Mouse (Mus musculus) heart, embryonic 15.5 days (tissue): Measurements from ENCODE around the gene Ppp1r9b. TPM values are rescaled to one million over a fixed set of nuclear protein-coding genes. Genes with fewer than 3 reads are reported as not detected.

Source experiments
- ATAC-seq: fragments of 200-750 bp; cut with Nextera tagmentation; replicated peaks from 2 replicates; pipeline ENCODE4 v1.8.0; 2017; ENCODE audit warnings: low read depth, moderate TSS enrichment; ENCODE audit not compliant: insufficient number of reproducible peaks, insufficient read depth, low FRiP score
- H3K27ac ChIP-seq: fragments of 300-500 bp; sonication (generic); 2 replicates; pipeline ENCODE4 v1.5.1; 2015; ENCODE audit warnings: mild to moderate bottlenecking, inconsistent platforms
- H3K27me3 ChIP-seq: fragments of 300-500 bp; sonication (generic); 2 replicates; pipeline ENCODE4 v1.6.1; 2015; ENCODE audit warnings: inconsistent platforms
- H3K36me3 ChIP-seq: fragments of 300-500 bp; sonication (generic); 2 replicates; pipeline ENCODE4 v1.6.1; 2015; ENCODE audit warnings: mild to moderate bottlenecking, inconsistent platforms
- H3K4me1 ChIP-seq: fragments of 300-500 bp; sonication (generic); replicated peaks from 2 replicates; pipeline ENCODE4 v1.6.1; 2015; ENCODE audit warnings: inconsistent platforms
- H3K4me2 ChIP-seq: fragments of 300-500 bp; sonication (generic); 2 replicates; pipeline ENCODE4 v1.6.1; 2015; ENCODE audit warnings: inconsistent platforms, mild to moderate bottlenecking, moderate library complexity
- H3K4me3 ChIP-seq: fragments of 300-500 bp; sonication (generic); 2 replicates; pipeline ENCODE4 v1.5.1; 2015; ENCODE audit warnings: mild to moderate bottlenecking, inconsistent platforms
- H3K9ac ChIP-seq: fragments of 300-500 bp; sonication (generic); 2 replicates; pipeline ENCODE4 v1.6.1; 2015; ENCODE audit warnings: mild to moderate bottlenecking, inconsistent platforms
- H3K9me3 ChIP-seq: fragments of 300-500 bp; sonication (generic); replicated peaks from 2 replicates; pipeline ENCODE4 v1.6.1; 2016; ENCODE audit warnings: inconsistent platforms
- WGBS: fragments of 180-500 bp; shearing (Covaris S2); methylation state at CpG from one replicate; pipeline ENCODE4 v1.1.7; 2015; ENCODE audit warnings: mixed read lengths; 5-methylcytosine and 5-hydroxymethylcytosine counted together
- polyA plus RNA-seq: library from polyadenylated mRNA; unstranded; fragments of >200 nt; fragmentation: Nextera tagmentation; extraction: Ambion mirVana; gene quantifications from 2 replicates; pipeline ENCODE4 v1.2.1, GENCODE M21; 2015

The Ppp1r9b gene
- polyA plus RNA-seq, 1 experiment from 2014 or later = 5.0 TPM

- H3K27ac ChIP-seq = peak within 1 kb of the TSS; percentile 67
- H3K27me3 ChIP-seq = no peaks in the 10 kb centered on the region
- H3K36me3 ChIP-seq = no peaks in the 10 kb centered on the region
- no peak within 1 kb of the TSS for H3K4me2 ChIP-seq
- no peak within 1 kb of the TSS for H3K4me3 ChIP-seq
- H3K9me3 ChIP-seq = no peaks in the 10 kb centered on the region
- peaks cover 69% of the 10 kb centered on the region for H3K4me1 ChIP-seq
- H3K9ac ChIP-seq = 0 out of 2 replicates have a peak within 1 kb of the TSS, but pooled peaks have one; percentile 20
- no peak for ATAC-seq
- 39% methylated on average over 5 of the region's 5 CpGs for WGBS
Measured at GRCm38 (mm10) chr11:94976199-94976598, 14.6 kb upstream of the Ppp1r9b start, which contains the start of gene Sgca. Sgca (minus strand) TSS chr11:94976327.

GRCm38 (mm10) chr11:94978178-94978915 lies 12.5 kb upstream of the Ppp1r9b start:
- H3K4me1 ChIP-seq = peaks cover 57% of the 10 kb centered on the region
- H3K4me3 ChIP-seq = peak overlapping the region; percentile 32
- H3K9me3 ChIP-seq = no peaks in the 10 kb centered on the region
- H3K27ac ChIP-seq = peak overlapping the region; percentile 51; the same call in 1 of the 2 replicates
- peak overlapping the region; percentile 58 for H3K4me2 ChIP-seq
- H3K27me3 ChIP-seq = no peaks in the 10 kb centered on the region
- 39% methylated on average over 9 of the region's 9 CpGs for WGBS
- H3K9ac ChIP-seq = no peak overlapping the region; the same call in 1 of the 2 replicates
- no peaks in the 10 kb centered on the region for H3K36me3 ChIP-seq
- no peak for ATAC-seq

DNA sequence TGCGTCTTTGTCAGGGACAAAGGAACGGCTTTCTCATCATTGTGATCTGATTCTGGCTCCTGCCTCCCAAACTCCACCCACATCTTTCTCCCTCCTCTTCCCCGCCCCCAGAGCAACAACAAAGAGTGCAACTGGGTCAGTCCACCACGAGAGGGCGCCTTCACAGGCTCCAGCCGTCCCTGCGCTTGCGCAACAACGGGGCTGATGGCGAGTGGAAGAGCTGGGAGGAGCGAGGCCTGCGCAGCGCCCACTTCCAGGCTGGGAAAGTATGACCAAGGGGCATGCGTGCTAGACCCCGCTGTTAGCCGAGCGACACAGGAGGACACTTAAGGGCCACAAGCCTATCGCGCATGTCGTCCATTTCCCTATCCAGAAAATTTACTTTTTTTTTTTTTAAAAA lies 11.9 kb upstream of the Ppp1r9b start:
- peaks cover 51% of the 10 kb centered on the region for H3K4me1 ChIP-seq
- no peaks in the 10 kb centered on the region for H3K9me3 ChIP-seq
- 0% methylated on average over 20 of the region's 20 CpGs for WGBS
- peak; percentile 92 for ATAC-seq
- no peaks in the 10 kb centered on the region for H3K27me3 ChIP-seq
- H3K4me3 ChIP-seq = peak overlapping the region; percentile 32
- peak overlapping the region; percentile 14; the same call in 1 of the 2 replicates for H3K27ac ChIP-seq
- no peak overlapping the region; the same call in 1 of the 2 replicates for H3K9ac ChIP-seq
- peak overlapping the region; percentile 58 for H3K4me2 ChIP-seq
- H3K36me3 ChIP-seq = no peaks in the 10 kb centered on the region

DNA sequence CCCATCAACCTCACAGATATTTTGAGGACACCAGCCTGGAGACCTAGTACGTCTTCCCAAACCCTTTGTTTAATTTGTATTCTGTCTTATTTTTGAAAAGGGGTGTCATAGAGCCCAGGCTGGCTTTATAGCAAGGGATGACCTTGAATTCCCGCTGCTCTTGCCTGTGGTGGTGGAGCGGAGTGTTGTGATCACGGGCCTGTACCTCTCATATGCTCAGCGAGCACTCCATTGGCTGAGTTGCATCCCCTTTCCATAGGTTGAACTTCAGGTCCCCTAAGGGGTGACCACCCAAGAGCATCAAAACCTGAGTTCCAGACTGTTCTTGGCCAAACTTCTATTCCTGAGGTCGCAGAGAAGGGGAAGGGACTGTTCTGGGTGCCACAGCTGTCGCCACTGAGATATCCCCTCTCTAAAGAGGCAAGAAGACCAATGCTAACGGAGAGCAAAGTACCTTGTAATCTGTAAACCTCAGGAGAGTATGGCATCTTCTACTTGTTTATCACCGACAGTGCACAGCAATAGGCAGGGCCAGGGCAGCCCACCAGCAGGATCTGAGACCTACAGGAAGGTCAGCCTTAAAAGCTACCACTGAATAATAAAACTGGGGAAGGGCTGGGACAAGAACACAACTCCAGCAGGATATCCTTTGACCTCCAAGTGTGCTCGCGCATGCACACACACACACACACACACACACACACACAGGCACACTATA lies 11.2 kb upstream of the Ppp1r9b start:
- Histone ChIP-seq H3K36me3 (no peaks in the 10 kb centered on the region), H3K27me3 (no peaks in the 10 kb centered on the region), H3K27ac (peak overlapping the region; percentile 14; the same call in 1 of the 2 replicates), H3K4me1 (peaks cover 45% of the 10 kb centered on the region), H3K4me2 (peak overlapping the region; percentile 58), H3K9me3 (no peaks in the 10 kb centered on the region), H3K9ac (no peak overlapping the region), H3K4me3 (peak overlapping the region; percentile 32; the same call in 1 of the 2 replicates)
- WGBS = 73% methylated on average over 11 of the region's 11 CpGs
- ATAC-seq = no peak

GRCm38 (mm10) chr11:94985140-94985539 lies 5.7 kb upstream of the Ppp1r9b start:
- Histone ChIP-seq H3K4me1 (peaks cover 38% of the 10 kb centered on the region), H3K27me3 (no peaks in the 10 kb centered on the region), H3K4me3 (no peak overlapping the region), H3K27ac (no peak overlapping the region), H3K4me2 (no peak overlapping the region), H3K9ac (no peak overlapping the region), H3K36me3 (no peaks in the 10 kb centered on the region), H3K9me3 (no peaks in the 10 kb centered on the region)
- ATAC-seq = no peak
- WGBS = 50% methylated on average over 1 of the region's 1 CpGs

GRCm38 (mm10) chr11:94985822-94986221 lies 5.0 kb upstream of the Ppp1r9b start:
- Histone ChIP-seq H3K27me3 (no peaks in the 10 kb centered on the region), H3K4me1 (peaks cover 44% of the 10 kb centered on the region), H3K27ac (no peak overlapping the region), H3K36me3 (no peaks in the 10 kb centered on the region), H3K4me3 (no peak overlapping the region), H3K4me2 (no peak overlapping the region), H3K9ac (no peak overlapping the region), H3K9me3 (no peaks in the 10 kb centered on the region)
- 72% methylated on average over 5 of the region's 5 CpGs for WGBS
- no peak for ATAC-seq

DNA sequence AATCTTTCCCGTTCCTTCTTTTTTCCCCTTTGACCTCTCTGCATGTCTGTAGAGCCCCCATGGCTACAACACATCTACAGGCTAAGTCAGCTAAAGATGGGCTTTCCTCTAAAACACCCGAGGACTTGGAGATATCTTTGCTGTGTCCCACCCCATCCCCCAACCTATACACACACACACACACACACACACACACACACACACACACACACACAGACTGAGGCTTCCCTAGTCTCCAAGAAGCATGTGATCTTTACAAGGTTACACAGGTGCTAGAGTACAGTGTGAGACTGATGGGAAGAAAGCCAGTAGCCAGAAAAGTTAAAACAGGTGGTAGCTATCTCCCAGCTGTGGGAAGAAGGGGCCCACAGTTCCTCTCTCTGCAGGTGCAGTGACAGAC lies 4.4 kb upstream of the Ppp1r9b start:
- H3K36me3 ChIP-seq = no peaks in the 10 kb centered on the region
- H3K27me3 ChIP-seq = no peaks in the 10 kb centered on the region
- 53% methylated on average over 2 of the region's 2 CpGs for WGBS
- H3K4me2 ChIP-seq = no peak overlapping the region
- no peak overlapping the region for H3K4me3 ChIP-seq
- H3K27ac ChIP-seq = no peak overlapping the region
- H3K9me3 ChIP-seq = no peaks in the 10 kb centered on the region
- peaks cover 44% of the 10 kb centered on the region for H3K4me1 ChIP-seq
- no peak overlapping the region for H3K9ac ChIP-seq
- no peak for ATAC-seq

DNA sequence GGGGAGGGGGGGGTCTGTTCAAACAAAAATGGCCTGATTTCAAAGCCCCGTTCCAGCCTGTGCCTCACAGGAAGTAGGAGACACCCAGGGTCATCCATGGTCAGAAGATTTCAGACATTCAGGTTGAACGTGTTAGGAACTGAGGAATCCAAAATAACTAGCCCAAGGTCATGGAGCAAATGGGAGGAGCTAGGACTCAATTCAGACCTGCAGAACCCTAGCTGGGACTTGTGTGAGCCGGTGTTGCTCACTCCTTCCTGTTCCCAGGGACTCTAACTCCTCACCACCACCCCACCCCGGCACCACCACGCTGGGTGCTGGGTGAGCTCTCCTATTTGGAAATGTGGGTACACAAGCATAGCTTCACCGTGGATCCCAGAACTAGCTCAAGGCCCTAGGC lies 3.5 kb upstream of the Ppp1r9b start:
- peaks cover 51% of the 10 kb centered on the region for H3K4me1 ChIP-seq

GRCm38 (mm10) chr11:94987851-94988250 lies 3.0 kb upstream of the Ppp1r9b start:
- 0 out of 2 replicates have a peak overlapping the region, but pooled peaks have one; percentile 23 for H3K9ac ChIP-seq
- no peak overlapping the region for H3K27ac ChIP-seq
- no peak overlapping the region for H3K4me2 ChIP-seq
- no peaks in the 10 kb centered on the region for H3K36me3 ChIP-seq
- peaks cover 56% of the 10 kb centered on the region for H3K4me1 ChIP-seq
- H3K4me3 ChIP-seq = no peak overlapping the region
- no peaks in the 10 kb centered on the region for H3K9me3 ChIP-seq
- no peaks in the 10 kb centered on the region for H3K27me3 ChIP-seq
- ATAC-seq = no peak
- WGBS = 74% methylated on average over 8 of the region's 8 CpGs

More for the DNA sequence above, 3.5 kb upstream of the Ppp1r9b start:
- H3K4me3 ChIP-seq = no peak overlapping the region
- H3K36me3 ChIP-seq = no peaks in the 10 kb centered on the region
- H3K27me3 ChIP-seq = no peaks in the 10 kb centered on the region
- no peak for ATAC-seq
- WGBS = 62% methylated on average over 6 of the region's 6 CpGs
- H3K27ac ChIP-seq = no peak overlapping the region
- 0 out of 2 replicates have a peak overlapping the region, but pooled peaks have one; percentile 23 for H3K9ac ChIP-seq
- H3K4me2 ChIP-seq = no peak overlapping the region
- no peaks in the 10 kb centered on the region for H3K9me3 ChIP-seq

DNA sequence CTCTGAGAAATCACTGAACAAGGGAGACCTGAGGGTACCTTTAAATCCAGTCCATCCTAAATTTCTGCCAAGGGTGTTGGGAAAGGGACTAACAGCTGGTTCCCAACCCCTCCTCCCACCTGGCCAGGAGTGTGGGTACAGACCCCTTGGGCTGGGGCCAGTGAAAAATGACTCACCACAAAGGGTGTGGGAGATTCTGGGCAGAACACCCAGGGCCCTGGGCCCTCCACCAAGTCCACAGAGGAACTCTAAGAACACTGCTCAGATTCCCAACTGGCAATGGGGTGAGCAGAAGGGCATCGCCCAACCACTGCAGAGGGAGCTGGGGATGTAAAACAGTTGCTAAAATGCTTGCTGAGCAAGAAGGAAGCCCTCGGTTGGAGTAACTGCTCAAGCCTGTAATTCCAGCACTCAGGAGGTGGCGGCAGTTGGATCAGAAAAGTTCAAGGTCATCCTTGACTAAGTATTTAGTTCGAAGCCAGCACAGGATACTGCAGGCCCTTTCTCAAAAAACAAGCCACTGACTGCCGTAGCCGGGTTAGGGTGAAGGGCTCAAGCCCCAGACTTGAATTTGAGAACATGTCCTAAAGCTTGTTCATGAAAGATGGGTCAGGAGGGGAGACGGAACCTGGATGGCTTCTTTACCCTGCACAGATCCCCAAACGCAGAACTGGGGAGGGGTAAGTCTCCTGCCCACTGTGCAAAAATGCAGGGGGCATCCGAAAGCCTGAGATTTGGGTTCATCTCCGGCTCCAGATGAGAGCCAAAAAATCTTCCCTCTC lies 1.9 kb upstream of the Ppp1r9b start:
- WGBS = 16% methylated on average over 10 of the region's 10 CpGs
- ATAC-seq = no peak
- H3K36me3 ChIP-seq = no peaks in the 10 kb centered on the region
- peaks cover 67% of the 10 kb centered on the region for H3K4me1 ChIP-seq
- no peaks in the 10 kb centered on the region for H3K27me3 ChIP-seq
- peak overlapping the region; percentile 92 for H3K27ac ChIP-seq
- peak overlapping the region; percentile 64 for H3K9ac ChIP-seq
- H3K4me2 ChIP-seq = peak overlapping the region; percentile 98
- no peaks in the 10 kb centered on the region for H3K9me3 ChIP-seq
- H3K4me3 ChIP-seq = peak overlapping the region; percentile 73

DNA sequence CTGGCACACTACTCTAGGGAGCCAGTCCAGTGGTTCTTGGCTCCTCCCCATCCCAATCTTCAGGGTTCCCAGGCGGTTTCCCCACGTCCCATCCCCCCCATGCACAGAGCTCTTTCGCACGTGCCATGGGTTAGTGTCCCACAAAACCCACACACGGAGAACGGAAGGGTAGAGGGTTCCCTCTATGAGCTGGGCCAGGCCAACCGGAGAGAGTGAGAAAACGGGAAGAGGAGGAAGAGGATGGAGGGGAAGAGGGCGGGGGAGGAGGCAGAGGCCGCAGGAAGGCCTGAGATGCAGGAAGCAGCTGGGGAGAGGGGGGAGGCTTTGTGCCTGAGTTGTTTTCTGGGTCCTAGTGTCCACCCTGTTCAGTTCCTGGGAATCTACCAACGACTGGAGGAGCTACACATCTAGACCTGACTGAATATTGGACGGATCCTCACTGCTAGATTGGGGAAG lies 1.2 kb upstream of the Ppp1r9b start:
- peaks cover 74% of the 10 kb centered on the region for H3K4me1 ChIP-seq
- no peaks in the 10 kb centered on the region for H3K36me3 ChIP-seq
- peak overlapping the region; percentile 73 for H3K4me3 ChIP-seq
- H3K9ac ChIP-seq = peak overlapping the region; percentile 64
- ATAC-seq = peak; percentile 61
- H3K27ac ChIP-seq = peak overlapping the region; percentile 92
- WGBS = under 1% methylated on average over 12 of the region's 12 CpGs
- no peaks in the 10 kb centered on the region for H3K27me3 ChIP-seq
- peak overlapping the region; percentile 98 for H3K4me2 ChIP-seq
- H3K9me3 ChIP-seq = no peaks in the 10 kb centered on the region
